Mouse (Mus musculus) hindbrain, embryonic 15.5 days (tissue): ENCODE measurements around the gene Rasgef1a. TPM values are rescaled to one million over a fixed set of nuclear protein-coding genes. Genes with fewer than 3 reads are reported as not detected.

ENCODE experiments used
- microRNA-seq: library from miRNA; unstranded; fragments of <30 nt; microRNA quantifications from one replicate; pipeline ENCODE4, GENCODE M21; 2016
- polyA plus RNA-seq: library from polyadenylated mRNA; unstranded; fragments of >200 nt; fragmentation: Nextera tagmentation; extraction: Ambion mirVana; gene quantifications from 2 replicates; pipeline ENCODE4 v1.2.1, GENCODE M21; 2015

The Rasgef1a gene
- polyA plus RNA-seq, 1 experiment from 2014 or later = 5.0 TPM

Small RNAs within 50 kb of the gene (microRNA-seq; reads per million reads assigned to microRNA genes)
- gene Mir7044 = 0.65 reads per million

Other genes with a start within 250 kb of the Rasgef1a start
- gene Zfp637, start 170.3 kb upstream of the Rasgef1a start, polyA plus RNA-seq = 133 and 137 TPM in 2 replicates
- gene Zfp239, start 149.3 kb upstream of the Rasgef1a start, polyA plus RNA-seq = 13.5 and 16.9 TPM in 2 replicates
- gene Hnrnpf, start 111.1 kb upstream of the Rasgef1a start, polyA plus RNA-seq = 270 and 273 TPM in 2 replicates
- 2.4 and 3.9 TPM in 2 replicates for gene Fxyd4, start 73.7 kb upstream of the Rasgef1a start, polyA plus RNA-seq
- 8.9 and 9.6 TPM in 2 replicates for gene Csgalnact2, start 127.7 kb downstream of the Rasgef1a start, polyA plus RNA-seq
- gene Ret, start 186.3 kb downstream of the Rasgef1a start, polyA plus RNA-seq = 16.8 and 17.7 TPM in 2 replicates